ENCODE assay signal across 20 mouse cellular contexts in the genomic region with DNA sequence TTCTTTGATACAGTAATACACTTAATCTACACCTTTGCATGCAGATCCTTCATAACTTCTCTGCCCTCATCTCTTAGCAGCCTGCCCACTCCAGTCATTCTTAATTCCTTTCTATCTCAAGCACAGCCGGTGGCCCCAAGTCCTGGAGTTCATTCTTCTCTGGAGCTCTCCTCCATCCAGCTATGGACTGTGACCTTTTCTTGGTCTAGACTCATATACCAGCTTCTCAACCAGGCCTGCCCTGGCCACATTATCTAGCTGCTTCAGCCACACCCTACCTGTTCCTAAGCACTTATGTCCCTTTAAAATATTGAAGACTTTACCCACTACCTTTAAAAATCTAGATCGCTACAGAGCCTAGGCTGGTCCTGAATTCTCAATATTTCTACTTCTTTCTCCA. TPM values are rescaled to one million over a fixed set of nuclear protein-coding genes. Genes with fewer than 3 reads are reported as not detected.
A peak's percentile ranks its signal among the peaks of the same experiment; 100 is the strongest.
DNase-seq lines count a peak whose midpoint lies in the region; ATAC-seq and TF ChIP-seq lines count a peak whose summit lies in the region.
"Had no signal": no experiment of that assay in that cellular context is flagged by ENCODE, and none has a peak within 500 bp of the region (broad histone marks: within the 10 kb centered on the region; RNA-seq: fewer than 3 reads in every experiment).

No protein-coding gene starts in this region.

- H3K36me3 ChIP-seq in intestine, embryonic 15.5 days = no peaks in the 10 kb centered on the region
- no peaks in the 10 kb centered on the region for H3K36me3 ChIP-seq in intestine, embryonic 16.5 days (ENCODE audit: control insufficient read depth, insufficient read depth, low read length)
- H3K36me3 ChIP-seq in intestine, postnatal 0 days (ENCODE audit: control insufficient read depth, insufficient read depth) = 0 out of 2 replicates have a peak, but pooled peaks cover 3% of the 10 kb centered on the region
- H3K36me3 ChIP-seq: G1E had no signal

- no peak overlapping the region for H3K9ac ChIP-seq in intestine, embryonic 15.5 days
- no peak overlapping the region for H3K9ac ChIP-seq in intestine, embryonic 16.5 days (ENCODE audit: low read depth, low read length)
- H3K9ac ChIP-seq in intestine, postnatal 0 days (ENCODE audit: low read depth, low read length) = no peak overlapping the region

- no peak overlapping the region for H3K27ac ChIP-seq in intestine, embryonic 15.5 days
- H3K27ac ChIP-seq in intestine, embryonic 16.5 days (ENCODE audit: low read length) = no peak overlapping the region
- peak overlapping the region; percentile 50; the same call in 1 of the 2 replicates for H3K27ac ChIP-seq in intestine, postnatal 0 days (ENCODE audit: low read depth, low read length)

- no peak for TF ChIP-seq CTCF in intestine, postnatal 0 days (IDR thresholded peaks at IDR 0.05; ENCODE audit: low read depth)

- H3K4me3 ChIP-seq in intestine, embryonic 15.5 days (replicated peaks) = no peak overlapping the region
- H3K4me3 ChIP-seq in intestine, embryonic 16.5 days (ENCODE audit: low read length) = no peak overlapping the region
- H3K4me3 ChIP-seq in intestine, postnatal 0 days (ENCODE audit: low read depth, low read length) = no peak overlapping the region

- H3K4me2 ChIP-seq in intestine, embryonic 15.5 days (replicated peaks) = no peak overlapping the region
- no peak overlapping the region for H3K4me2 ChIP-seq in intestine, embryonic 16.5 days (ENCODE audit: low read depth, low read length)
- peak overlapping the region; percentile 27; the same call in 1 of the 2 replicates for H3K4me2 ChIP-seq in intestine, postnatal 0 days (replicated peaks; ENCODE audit: low read depth)

- H3K9me3 ChIP-seq in intestine, embryonic 15.5 days = no peaks in the 10 kb centered on the region
- no peaks in the 10 kb centered on the region for H3K9me3 ChIP-seq in intestine, embryonic 16.5 days (ENCODE audit: control insufficient read depth, low read length)
- H3K9me3 ChIP-seq in intestine, postnatal 0 days (ENCODE audit: control insufficient read depth) = no peaks in the 10 kb centered on the region
- H3K9me3 ChIP-seq: G1E had no signal

- H3K4me1 ChIP-seq in intestine, embryonic 15.5 days (replicated peaks) = 0 out of 2 replicates have a peak, but pooled peaks cover 4% of the 10 kb centered on the region
- H3K4me1 ChIP-seq in intestine, embryonic 16.5 days (ENCODE audit: control insufficient read depth, insufficient read depth, low read length) = peaks cover 6% of the 10 kb centered on the region; the same call in 1 of the 2 replicates
- H3K4me1 ChIP-seq in intestine, postnatal 0 days (replicated peaks; ENCODE audit: control insufficient read depth, insufficient read depth, low read length) = peaks cover 7% of the 10 kb centered on the region

- 80% methylated on average over 2 of the region's 2 CpGs for WGBS in intestine, embryonic 15.5 days
- 69% methylated on average over 2 of the region's 2 CpGs for WGBS in intestine, embryonic 16.5 days
- 41% methylated on average over 2 of the region's 2 CpGs for WGBS in intestine, postnatal 0 days

- H3K27me3 ChIP-seq in intestine, embryonic 15.5 days (replicated peaks) = no peaks in the 10 kb centered on the region
- no peaks in the 10 kb centered on the region for H3K27me3 ChIP-seq in intestine, embryonic 16.5 days (replicated peaks; ENCODE audit: control insufficient read depth, insufficient read depth, low read length)
- no peaks in the 10 kb centered on the region for H3K27me3 ChIP-seq in intestine, postnatal 0 days (replicated peaks; ENCODE audit: control insufficient read depth, insufficient read depth, low read length)
- H3K27me3 ChIP-seq: CH12.LX, Patski had no signal

- peak; percentile 86 for ATAC-seq in intestine, embryonic 15.5 days
- peak; percentile 95 for ATAC-seq in intestine, embryonic 16.5 days
- ATAC-seq in intestine, postnatal 0 days = peak; percentile 77
- ATAC-seq: activated CD4-positive, CD25-positive, alpha-beta regulatory T cell, adult 4 months; CD4-positive, CD25-positive, alpha-beta regulatory T cell, adult 4 months; Patski had no signal

- no peak for DNase-seq in spleen, postnatal 10 days (ENCODE audit: low spot score in 2 of 2)
- no peak for DNase-seq in cerebellum, postnatal 36 days
- DNase-seq in adrenal gland, adult 8-10 months = no peak
- DNase-seq: adrenal gland, adult 2 months; adrenal gland, postnatal 10 days; adrenal gland, postnatal 14 days; adrenal gland, postnatal 25 days; adrenal gland, postnatal 36 days; B cell, adult 2 months; cerebellum, adult 11 months; cerebellum, adult 11-12 months had no signal

RNA-seq across cellular contexts. Expression of gene Fam135a, which starts 9.5 kb away (rescaled TPM):
- 35.0 and 39.4 TPM in 2 replicates for polyA plus RNA-seq in intestine, embryonic 15.5 days (2015; fragmentation: Nextera tagmentation; extraction: Ambion mirVana)
- polyA plus RNA-seq in intestine, embryonic 16.5 days (2015; fragmentation: Nextera tagmentation; extraction: Ambion mirVana) = 31.3 and 31.8 TPM in 2 replicates
- 20.8 and 25.0 TPM in 2 replicates for polyA plus RNA-seq in intestine, postnatal 0 days (2015; fragmentation: Nextera tagmentation; extraction: Ambion mirVana)
- 10 to 100 TPM; 17.6 to 32.0 (median 22.6) TPM for total RNA-seq in adrenal gland, adult 8-10 months (2022)
- total RNA-seq: MEL had no signal
- polyA plus RNA-seq: G1E had no signal
